Mouse (Mus musculus): Measurements from ENCODE around the gene Sept5.

Sept5 gene

DNA sequence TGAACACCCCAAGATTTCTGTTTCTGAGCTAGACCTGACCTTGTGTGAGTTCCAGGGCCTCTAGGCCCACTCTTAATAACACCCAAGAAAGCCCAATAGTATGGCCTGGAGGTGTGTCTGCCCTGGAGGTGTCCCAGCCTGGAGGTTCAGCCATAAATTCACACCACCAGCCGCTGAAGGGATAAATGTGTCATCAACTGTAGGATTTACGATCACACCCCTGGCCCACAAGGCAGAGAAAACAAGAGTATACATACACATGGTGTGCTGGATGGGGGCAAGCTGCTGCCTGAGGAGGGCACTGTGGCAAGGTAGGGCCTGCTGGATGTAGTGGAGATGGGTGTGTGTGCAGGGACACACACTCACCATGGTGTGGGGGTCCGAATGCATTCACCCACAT lies 16.5 kb downstream of the Sept5 start:
- no peak for DNase-seq (ENCODE audit: low spot score in 2 of 2)

DNA sequence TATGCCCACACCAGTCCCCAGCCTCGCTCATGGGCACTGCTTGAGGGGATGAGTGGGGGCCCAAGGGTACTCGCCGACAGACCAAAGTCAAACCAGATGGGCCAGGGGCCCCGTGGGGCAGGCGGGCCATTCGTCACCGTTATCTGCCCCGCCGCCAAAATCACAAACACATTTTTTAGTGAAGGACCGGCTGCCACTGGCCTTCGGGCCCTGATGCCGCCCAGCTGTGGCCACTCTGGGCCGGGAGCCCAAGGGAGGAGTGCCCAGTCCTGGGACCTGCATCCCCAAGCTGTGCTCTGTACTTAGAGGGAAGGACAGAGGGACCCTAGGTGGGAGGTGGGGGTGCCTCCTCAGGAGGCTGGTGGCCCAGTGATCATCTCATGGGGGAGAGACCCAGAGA lies 18.0 kb downstream of the Sept5 start:
- no peak for DNase-seq (ENCODE audit: low spot score in 2 of 2)

DNA sequence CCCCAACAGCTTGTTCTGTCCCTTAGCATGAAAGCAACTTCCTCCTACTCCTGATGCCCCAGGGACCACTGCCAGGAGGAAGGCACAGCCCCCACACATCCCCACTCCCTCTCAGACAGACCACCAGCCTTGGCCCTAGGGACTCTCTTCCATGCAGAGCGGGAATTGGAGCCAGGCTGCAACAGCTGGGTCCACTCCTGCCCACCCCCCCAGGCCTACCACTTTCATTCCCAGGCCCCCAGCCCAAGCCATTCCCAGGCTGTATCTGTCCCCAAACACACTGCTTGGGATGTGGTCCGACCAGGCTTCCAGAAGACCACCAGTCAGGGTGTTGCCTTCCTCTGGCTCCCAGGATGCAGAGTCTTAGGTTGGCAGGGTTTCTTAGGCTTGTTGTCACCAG lies 20.7 kb downstream of the Sept5 start:
- no peak for DNase-seq (ENCODE audit: low spot score in 2 of 2)

- DNase-seq (ENCODE audit: low spot score in 2 of 2), result no peak
Observed at GRCm38 (mm10) chr16:18608226-18608625, 21.5 kb downstream of the Sept5 start.

DNA sequence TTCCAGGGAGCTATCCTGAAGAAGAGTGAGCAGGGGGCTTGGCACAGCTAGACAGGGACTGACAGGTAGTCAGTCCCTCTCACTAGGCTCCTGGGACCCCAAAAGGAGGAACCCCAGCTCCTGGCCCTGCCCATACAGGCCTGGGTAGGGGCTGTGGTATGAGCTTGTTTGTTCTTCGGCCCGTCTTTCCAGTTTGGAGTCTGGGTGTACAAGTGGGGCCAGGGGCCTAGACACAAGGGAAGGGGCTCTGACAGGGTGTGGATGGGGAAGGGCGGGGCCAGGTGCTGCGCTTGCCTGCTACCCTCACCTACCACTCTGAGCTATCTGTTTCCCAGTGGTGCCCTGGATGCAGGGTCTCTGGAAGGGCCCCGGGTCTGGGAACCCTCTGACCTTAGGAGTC lies 24.0 kb downstream of the Sept5 start:
- no peak for DNase-seq (ENCODE audit: low spot score in 2 of 2)

DNA sequence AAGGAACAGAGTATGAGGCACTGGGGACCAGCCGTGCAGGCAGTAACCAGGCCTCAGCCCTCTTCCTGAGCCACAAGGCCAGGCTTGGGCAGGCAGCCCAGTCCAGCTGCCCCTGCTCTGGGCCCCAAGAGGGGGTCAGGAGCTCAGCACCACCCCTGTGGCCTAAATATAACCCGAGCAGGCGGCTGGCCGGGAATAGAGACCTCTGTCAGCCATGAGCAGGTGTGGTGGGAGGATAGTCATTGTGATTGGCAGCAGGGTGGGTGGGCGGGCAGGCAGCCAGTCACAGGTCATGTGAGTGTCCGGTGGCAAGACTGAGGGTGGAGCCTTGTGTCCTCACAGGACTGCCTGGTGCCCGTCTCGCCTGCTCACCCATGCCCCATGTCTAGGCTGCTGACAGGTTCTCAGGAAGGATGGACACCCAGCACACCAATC lies 25.5 kb downstream of the Sept5 start:
- no peak for DNase-seq (ENCODE audit: low spot score in 2 of 2)

- DNase-seq (ENCODE audit: low spot score in 2 of 2), result no peak
Observed at GRCm38 (mm10) chr16:18601447-18601846, 28.3 kb downstream of the Sept5 start.

GRCm38 (mm10) chr16:18598006-18598405 lies 31.7 kb downstream of the Sept5 start:
- no peak for DNase-seq (ENCODE audit: low spot score in 2 of 2)

GRCm38 (mm10) chr16:18596255-18596654 lies 33.5 kb downstream of the Sept5 start:
- no peak for DNase-seq (ENCODE audit: low spot score in 2 of 2)

DNA sequence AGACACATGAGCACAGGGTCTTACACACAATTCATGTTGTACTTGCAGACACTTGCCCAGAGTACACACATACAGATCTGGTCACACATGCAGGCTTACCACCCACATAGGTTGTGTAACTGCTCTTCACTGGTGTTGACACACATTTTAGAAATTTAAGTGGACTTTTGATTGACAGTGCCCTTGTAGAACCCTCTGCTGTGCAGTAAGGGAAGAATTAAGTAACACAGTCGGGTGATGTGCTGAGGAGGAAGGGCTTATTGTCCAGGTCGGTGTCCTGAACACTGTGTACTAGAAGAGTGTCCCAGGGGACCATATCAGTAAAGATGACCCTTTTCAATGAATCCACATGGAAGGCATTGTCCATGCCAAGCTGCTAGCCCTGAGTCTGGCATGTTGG lies 35.8 kb downstream of the Sept5 start:
- DNase-seq (ENCODE audit: low spot score in 2 of 2), result no peak

- DNase-seq (ENCODE audit: low spot score in 2 of 2), result no peak
Observed at GRCm38 (mm10) chr16:18591047-18592018, 38.4 kb downstream of the Sept5 start.

DNA sequence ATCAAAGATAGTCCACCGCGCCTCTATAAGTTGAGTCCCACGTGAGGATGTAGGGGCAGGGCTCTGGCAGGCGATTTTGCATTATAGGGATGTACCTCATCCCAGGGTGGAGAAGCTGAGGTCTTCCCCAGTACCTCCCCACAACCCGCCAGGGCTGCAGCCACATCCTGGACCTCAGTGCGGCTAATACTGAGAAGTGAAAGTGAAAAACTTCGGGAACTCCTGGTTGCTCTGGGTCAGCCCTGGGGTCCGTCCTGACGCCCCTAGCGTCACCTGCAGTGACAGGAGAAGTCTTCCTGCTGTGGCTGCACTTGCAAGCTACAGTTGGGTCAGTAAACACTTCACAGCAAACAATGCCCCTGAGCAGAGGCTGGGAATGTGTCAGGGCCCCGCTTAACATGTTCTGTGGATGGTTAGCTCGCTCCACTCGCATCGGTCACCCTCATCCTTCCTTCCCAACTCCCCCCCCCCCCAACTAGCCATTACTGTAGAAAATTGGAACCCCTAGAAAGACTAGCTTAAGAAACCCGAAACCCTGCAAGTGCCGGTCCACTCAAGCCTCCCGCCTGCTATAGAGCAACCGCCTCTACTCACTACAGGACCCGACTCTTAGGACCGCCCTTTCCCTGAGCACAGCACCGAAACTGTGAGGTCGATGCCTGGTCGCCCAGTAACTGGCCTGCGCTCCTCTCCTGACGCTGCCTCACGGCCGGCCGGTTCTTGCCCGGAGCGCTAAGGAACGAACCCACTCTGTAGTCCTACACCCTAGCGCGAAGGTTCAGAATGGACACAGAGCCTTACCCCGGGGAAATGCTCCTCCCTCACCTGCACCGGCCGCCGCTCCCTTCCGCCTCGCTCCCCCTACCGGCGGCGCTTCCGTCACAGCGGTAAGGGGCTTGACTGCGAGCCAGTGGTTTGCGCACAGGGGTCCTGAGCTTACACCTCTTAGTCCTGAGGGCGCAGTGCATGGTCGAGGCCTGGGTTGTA lies 39.7 kb downstream of the Sept5 start, which contains the start of gene Tbx1:
Tbx1 (minus strand) TSS at position 868 of the 987 bp plus-strand sequence.
- no peak for DNase-seq (ENCODE audit: low spot score in 2 of 2)

DNA sequence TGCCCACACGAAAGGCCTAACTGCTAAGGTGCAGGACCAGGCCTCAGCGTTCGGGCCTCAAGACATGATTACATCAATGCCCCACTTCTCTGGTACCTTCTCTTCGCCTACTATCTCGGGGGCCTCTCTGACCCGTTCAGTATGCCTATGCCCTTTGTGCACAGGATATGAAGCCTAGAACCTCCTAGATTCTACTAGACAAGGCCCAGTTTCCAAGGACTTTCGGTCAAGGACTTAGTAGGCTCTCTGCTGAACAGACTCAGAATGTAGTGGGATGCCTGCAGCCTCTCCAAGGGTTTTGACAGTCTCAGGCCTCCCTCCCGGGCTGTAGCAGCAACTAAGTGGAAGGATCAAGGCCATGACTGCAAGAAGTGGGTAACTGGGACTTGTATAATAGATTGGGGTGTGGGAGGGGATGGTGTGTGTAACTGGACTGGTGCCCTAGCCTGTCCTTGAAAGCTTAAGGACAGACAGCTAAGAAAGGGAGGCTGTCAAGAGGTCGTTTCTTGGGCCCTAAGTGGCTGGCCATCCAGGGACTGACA lies 40.6 kb downstream of the Sept5 start:
- DNase-seq (ENCODE audit: low spot score in 2 of 2), result no peak

DNA sequence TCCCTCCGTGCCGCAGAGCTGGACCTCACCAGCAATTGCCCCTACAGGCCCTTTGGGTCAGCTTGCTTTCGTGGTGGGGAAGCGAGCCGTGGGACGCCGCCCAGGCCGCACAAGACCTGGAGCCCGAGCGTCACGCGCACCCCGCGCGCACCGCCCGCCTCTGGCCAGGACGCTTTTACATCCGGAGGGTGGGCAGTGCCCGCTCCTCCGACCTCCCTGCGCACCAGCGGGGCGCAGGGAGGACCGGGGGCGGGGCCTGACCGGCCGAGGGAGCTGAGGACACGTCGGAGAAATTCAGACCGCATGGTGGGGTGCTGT lies 41.1 kb downstream of the Sept5 start:
- DNase-seq (ENCODE audit: low spot score in 2 of 2), result no peak

- DNase-seq (ENCODE audit: low spot score in 2 of 2), result no peak
Observed at GRCm38 (mm10) chr16:18587847-18588737, 41.7 kb downstream of the Sept5 start.

DNA sequence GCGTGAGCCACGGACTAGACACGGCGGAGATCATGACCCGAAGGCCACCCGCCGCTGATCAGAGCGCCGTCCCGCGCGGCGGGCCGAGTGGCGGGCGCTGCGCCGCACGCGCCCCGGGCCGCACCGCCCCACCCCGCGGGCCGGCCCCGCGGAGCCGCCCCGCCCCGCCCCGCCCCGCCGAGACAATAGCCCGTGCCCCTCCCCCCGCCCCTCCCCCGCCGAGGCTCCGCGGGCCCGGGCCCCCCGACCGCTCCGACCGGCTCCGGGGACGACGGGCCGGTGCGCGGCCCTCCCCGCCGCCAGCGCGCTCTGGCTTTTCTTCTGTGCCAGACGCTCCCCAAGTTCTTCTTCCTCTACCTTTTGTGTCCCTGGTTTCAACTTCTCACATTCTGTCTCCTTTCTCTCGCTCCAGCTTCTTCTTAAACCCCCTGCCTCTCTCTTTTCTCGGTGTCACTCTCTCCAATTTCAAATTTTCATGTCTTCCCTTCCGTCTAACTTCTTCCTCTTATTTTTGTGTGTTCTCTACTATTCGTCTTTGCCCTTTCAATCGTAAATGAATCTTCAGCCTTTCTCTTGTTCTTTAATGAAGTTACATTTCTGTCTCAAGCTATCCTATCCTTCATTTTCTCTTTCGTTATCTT lies 42.7 kb downstream of the Sept5 start:
- DNase-seq (ENCODE audit: low spot score in 2 of 2), result no peak

DNA sequence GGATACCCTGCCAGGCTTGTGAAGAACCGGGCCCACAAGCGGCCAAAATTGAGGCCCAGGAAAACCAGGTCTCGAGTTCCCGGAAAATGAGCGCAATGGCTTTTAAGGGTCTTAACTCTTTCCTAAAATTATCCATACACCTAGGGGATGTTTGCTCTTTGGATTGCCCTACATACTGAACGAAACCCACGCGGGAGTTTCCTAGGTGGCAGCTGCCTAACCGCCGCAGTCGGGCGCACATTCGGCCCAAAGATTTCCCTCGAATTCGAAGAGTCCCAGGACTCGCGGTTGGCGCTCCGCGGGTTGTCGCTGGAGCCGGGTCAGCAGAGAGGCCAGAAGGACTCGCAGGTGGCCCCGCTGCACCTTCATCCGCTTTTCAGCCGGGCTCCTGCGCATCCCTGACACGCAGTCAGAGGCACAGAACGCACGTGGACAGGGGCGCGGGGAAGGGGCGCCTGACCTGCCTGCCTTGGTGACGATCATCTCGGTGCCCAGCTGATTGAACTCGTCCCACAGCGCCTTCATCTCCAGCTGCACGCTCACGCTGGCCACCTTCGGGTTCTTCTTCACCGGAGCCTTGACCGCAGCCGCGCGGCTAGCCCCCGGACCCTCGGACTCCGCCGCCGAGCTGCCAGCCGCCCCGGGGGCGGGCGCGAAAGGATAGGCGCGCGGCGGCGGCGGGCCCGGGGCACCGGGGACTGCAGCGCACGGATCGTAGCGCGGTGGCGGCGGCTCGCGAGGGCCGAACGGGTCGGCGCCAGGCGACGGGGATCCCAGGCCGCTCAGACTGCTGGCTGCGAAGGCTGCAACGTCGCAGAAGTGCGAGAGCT lies 43.5 kb downstream of the Sept5 start:
- DNase-seq (ENCODE audit: low spot score in 2 of 2), result no peak

GRCm38 (mm10) chr16:18585676-18586075 lies 44.1 kb downstream of the Sept5 start:
- no peak for DNase-seq (ENCODE audit: low spot score in 2 of 2)

DNA sequence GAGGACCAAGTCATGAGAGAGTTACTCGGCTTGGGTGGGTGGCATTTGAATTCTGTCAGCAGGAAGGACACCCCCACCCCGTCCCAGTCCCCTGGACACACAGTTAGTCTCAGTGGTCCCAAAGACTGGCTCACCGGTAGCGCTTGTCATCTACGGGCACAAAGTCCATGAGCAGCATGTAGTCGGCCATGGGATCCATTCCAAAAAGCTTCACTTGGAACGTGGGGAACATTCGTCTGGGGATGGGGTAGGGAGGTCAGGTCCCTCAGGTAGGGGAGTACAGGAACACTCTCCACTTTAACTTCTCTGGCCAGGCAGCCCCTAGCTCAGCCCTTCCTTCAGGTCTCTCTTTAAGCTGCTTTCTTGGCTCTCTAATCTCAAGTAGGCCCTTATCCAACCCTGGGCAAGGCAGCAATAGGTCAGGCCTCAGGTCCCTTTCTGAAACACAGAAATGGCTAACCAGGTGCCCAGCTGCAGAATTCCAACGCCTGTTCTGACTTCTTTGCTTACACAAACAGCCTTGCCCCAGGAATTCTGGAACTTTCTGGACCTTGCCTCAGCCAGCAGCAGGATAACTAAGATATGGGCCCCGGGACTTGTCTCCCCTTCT lies 44.7 kb downstream of the Sept5 start:
- DNase-seq (ENCODE audit: low spot score in 2 of 2), result no peak

All from right cerebral cortex, adult 2 months (tissue).